Mouse (Mus musculus) heart, postnatal 0 days (tissue): ENCODE measurements around the gene Gatad2a. TPM values are rescaled to one million over a fixed set of nuclear protein-coding genes. Genes with fewer than 3 reads are reported as not detected.

Experiments
- ATAC-seq: fragments of 200-750 bp; cut with Nextera tagmentation; 2 replicates; pipeline ENCODE4 v1.8.0; 2017; ENCODE audit warnings: low read depth, moderate number of reproducible peaks, moderate library complexity; ENCODE audit not compliant: insufficient read depth
- DNase-seq: peaks from one replicate; pipeline ENCODE4 v3.0.0-alpha.2; 2016; ENCODE audit warnings: low spot score
- H3K27ac ChIP-seq: fragments of 300-500 bp; sonication (generic); 2 replicates; pipeline ENCODE4 v1.5.1; 2014; ENCODE audit warnings: low read depth, mild to moderate bottlenecking
- H3K27me3 ChIP-seq: fragments of 300-500 bp; sonication (generic); 2 replicates; pipeline ENCODE4 v1.6.1; 2014; ENCODE audit warnings: low read length, mixed read lengths; ENCODE audit not compliant: control insufficient read depth, insufficient read depth
- H3K36me3 ChIP-seq: fragments of 300-500 bp; sonication (generic); replicated peaks from 2 replicates; pipeline ENCODE4 v1.6.1; 2014; ENCODE audit warnings: low read length, mixed read lengths; ENCODE audit not compliant: control insufficient read depth, insufficient read depth
- H3K4me1 ChIP-seq: fragments of 300-500 bp; sonication (generic); 2 replicates; pipeline ENCODE4 v1.6.1; 2014; ENCODE audit warnings: antibody characterized with exemption; ENCODE audit not compliant: control insufficient read depth, insufficient read depth
- H3K4me2 ChIP-seq: fragments of 300-500 bp; sonication (generic); 2 replicates; pipeline ENCODE4 v1.6.1; 2014; ENCODE audit warnings: low read depth, mild to moderate bottlenecking, low read length, moderate library complexity
- H3K4me3 ChIP-seq: fragments of 300-500 bp; sonication (generic); 2 replicates; pipeline ENCODE4 v1.5.1; 2014; ENCODE audit warnings: low read depth, low read length
- H3K9ac ChIP-seq: fragments of 300-500 bp; sonication (generic); replicated peaks from 2 replicates; pipeline ENCODE4 v1.6.1; 2014; ENCODE audit warnings: low read depth, low read length, mixed read lengths
- H3K9me3 ChIP-seq: fragments of 300-500 bp; sonication (generic); replicated peaks from 2 replicates; pipeline ENCODE4 v1.6.1; 2016; ENCODE audit warnings: low read length; ENCODE audit not compliant: control insufficient read depth
- CTCF ChIP-seq: IDR thresholded peaks from 2 replicates; pipeline ENCODE4 v1.5.1; 2016; ENCODE audit warnings: antibody characterized with exemption, control low read depth, low read depth
- EP300 ChIP-seq: IDR thresholded peaks from 2 replicates; pipeline ENCODE4 v1.6.1; 2016; ENCODE audit warnings: antibody characterized with exemption, low read depth
- WGBS: fragments of 180-500 bp; shearing (Covaris S2); extraction: QIAGEN DNeasy Blood & Tissue Kit; methylation state at CpG from one replicate; pipeline ENCODE4 v1.1.7; 2014; 5-methylcytosine and 5-hydroxymethylcytosine counted together
- polyA plus RNA-seq: library from polyadenylated mRNA; unstranded; fragments of >200 nt; fragmentation: Nextera tagmentation; extraction: Ambion mirVana; gene quantifications from 2 replicates; pipeline ENCODE4 v1.2.1, GENCODE M21; 2015
- total RNA-seq: library from RNA; depleted of rRNA; stranded (reverse); fragments of >200 nt; gene quantifications from 2 replicates; pipeline ENCODE4 v1.2.3, GENCODE M21; 2014; ENCODE audit warnings: low replicate concordance

The Gatad2a gene
- total and polyA plus RNA-seq, 2 experiments from 2014 or later, result 18.9 to 26.9 TPM

- peak overlapping the region; percentile 92 for H3K27ac ChIP-seq
- DNase-seq, result peak; percentile 99
- H3K4me2 ChIP-seq, result peak overlapping the region; percentile 75
- H3K4me3 ChIP-seq, result peak overlapping the region; percentile 77
- peaks cover 4% of the 10 kb centered on the region; the same call in 1 of the 2 replicates for H3K36me3 ChIP-seq
- ATAC-seq, result peak; percentile 88
- TF ChIP-seq CTCF, result no peak
- no peak for TF ChIP-seq EP300
- no peaks in the 10 kb centered on the region for H3K27me3 ChIP-seq
- peak overlapping the region; percentile 53 for H3K9ac ChIP-seq
- H3K4me1 ChIP-seq, result peaks cover 28% of the 10 kb centered on the region
- under 1% methylated on average over 45 of the region's 45 CpGs for WGBS
- no peaks in the 10 kb centered on the region for H3K9me3 ChIP-seq
These were observed 93.1 kb downstream of the Gatad2a start for GRCm38 (mm10) chr8:69903063-69903542.

DNA sequence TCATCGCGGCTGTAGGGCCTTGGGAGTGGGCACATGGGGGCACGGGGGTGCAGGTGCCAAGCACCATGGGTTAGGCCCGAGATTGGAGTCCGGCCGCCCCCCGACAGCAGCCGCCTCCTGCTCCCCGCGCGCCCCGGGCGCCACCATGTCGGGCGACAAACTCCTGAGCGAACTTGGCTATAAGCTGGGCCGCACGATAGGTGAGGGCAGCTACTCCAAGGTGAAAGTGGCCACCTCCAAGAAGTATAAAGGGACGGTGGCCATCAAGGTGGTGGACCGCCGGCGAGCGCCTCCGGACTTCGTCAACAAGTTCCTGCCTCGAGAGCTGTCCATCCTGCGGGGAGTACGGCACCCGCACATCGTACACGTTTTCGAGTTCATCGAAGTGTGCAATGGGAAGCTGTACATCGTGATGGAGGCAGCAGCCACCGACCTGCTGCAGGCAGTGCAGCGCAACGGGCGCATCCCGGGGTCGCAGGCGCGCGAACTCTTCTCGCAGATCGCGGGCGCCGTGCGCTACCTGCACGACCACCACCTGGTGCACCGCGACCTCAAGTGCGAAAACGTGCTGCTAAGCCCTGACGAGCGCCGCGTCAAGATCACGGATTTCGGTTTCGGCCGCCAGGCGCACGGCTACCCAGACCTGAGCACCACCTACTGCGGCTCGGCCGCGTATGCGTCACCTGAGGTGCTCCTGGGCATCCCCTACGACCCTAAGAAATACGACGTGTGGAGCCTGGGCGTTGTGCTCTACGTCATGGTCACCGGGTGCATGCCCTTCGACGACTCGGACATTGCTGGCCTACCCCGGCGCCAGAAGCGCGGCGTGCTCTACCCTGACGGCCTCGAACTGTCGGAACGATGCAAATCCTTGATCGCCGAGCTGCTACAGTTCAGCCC, 93.8 kb downstream of the Gatad2a start, which contains the start of the genes Tssk6, Ndufa13 and Yjefn3:
Gene Tssk6 (plus strand): TSS at position 22 of the 900 bp plus-strand sequence.
Gene Ndufa13 (minus strand): TSS at position 396 of the 900 bp plus-strand sequence.
Gene Yjefn3 (minus strand): TSS at position 550 of the 900 bp plus-strand sequence.
- peaks cover 31% of the 10 kb centered on the region for H3K4me1 ChIP-seq
- H3K4me2 ChIP-seq, result peak within 1 kb of the TSS; percentile 75
- TF ChIP-seq EP300 (0 out of 2 replicates have a peak, but pooled peaks have one; percentile 24), CTCF (no peak)
- 5% methylated on average over 88 of the region's 89 CpGs for WGBS
- peak within 1 kb of the TSS; percentile 79 for H3K9ac ChIP-seq
- H3K9me3 ChIP-seq, result no peaks in the 10 kb centered on the region
- peak within 1 kb of the TSS; percentile 77 for H3K4me3 ChIP-seq
- ATAC-seq, result peak; percentile 27
- no peaks in the 10 kb centered on the region for H3K27me3 ChIP-seq
- DNase-seq, result no peak
- H3K27ac ChIP-seq, result peak within 1 kb of the TSS; percentile 92
- H3K36me3 ChIP-seq, result no peaks in the 10 kb centered on the region; the same call in 1 of the 2 replicates

- Histone ChIP-seq H3K9me3 (no peaks in the 10 kb centered on the region), H3K4me3 (peak overlapping the region; percentile 77), H3K27me3 (no peaks in the 10 kb centered on the region), H3K4me1 (peaks cover 39% of the 10 kb centered on the region), H3K36me3 (no peaks in the 10 kb centered on the region; the same call in 1 of the 2 replicates), H3K4me2 (peak overlapping the region; percentile 75), H3K27ac (peak overlapping the region; percentile 92), H3K9ac (peak overlapping the region; percentile 79)
- TF ChIP-seq CTCF (peak; percentile 44; the same call in 1 of the 2 replicates), EP300 (0 out of 2 replicates have a peak, but pooled peaks have one; percentile 71)
- DNase-seq, result peak; percentile 94
- peak; percentile 67 for ATAC-seq
- WGBS, result 2% methylated on average over 41 of the region's 41 CpGs
These were observed 94.6 kb downstream of the Gatad2a start for GRCm38 (mm10) chr8:69901484-69902162.

DNA sequence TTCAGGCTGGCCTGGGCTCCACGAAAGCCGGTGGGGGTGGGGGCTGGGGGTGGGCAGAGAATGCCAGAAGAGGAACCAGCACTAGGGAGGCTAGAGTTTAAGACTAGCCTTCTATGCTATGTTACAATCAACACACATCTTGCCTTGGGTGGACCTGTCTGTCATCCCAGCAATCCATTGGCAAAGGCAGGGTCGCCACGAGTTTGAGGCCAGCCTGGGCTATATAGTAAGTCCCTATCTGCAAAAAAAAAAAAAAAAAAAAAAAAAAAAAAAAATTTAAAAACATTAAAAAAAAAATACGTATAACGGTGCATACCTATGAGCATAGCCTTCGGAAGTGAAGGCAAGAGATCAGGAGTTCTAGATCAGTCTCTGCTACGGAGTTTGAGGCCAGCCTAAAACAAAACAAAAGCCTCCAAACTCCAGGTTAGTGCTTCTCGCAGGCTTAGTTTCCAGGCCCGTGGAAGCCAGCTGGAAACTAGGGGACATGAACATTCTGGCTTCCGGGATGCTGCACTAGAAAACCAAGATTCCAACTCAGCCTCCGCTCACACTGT, 95.2 kb downstream of the Gatad2a start:
- Histone ChIP-seq H3K4me3 (peak overlapping the region; percentile 77), H3K27ac (peak overlapping the region; percentile 92), H3K9ac (peak overlapping the region; percentile 79), H3K36me3 (no peaks in the 10 kb centered on the region; the same call in 1 of the 2 replicates), H3K4me1 (peaks cover 41% of the 10 kb centered on the region), H3K9me3 (no peaks in the 10 kb centered on the region), H3K27me3 (no peaks in the 10 kb centered on the region), H3K4me2 (peak overlapping the region; percentile 75)
- TF ChIP-seq EP300 (no peak), CTCF (no peak)
- ATAC-seq, result no peak
- WGBS, result 13% methylated on average over 12 of the region's 12 CpGs
- DNase-seq, result no peak

DNA sequence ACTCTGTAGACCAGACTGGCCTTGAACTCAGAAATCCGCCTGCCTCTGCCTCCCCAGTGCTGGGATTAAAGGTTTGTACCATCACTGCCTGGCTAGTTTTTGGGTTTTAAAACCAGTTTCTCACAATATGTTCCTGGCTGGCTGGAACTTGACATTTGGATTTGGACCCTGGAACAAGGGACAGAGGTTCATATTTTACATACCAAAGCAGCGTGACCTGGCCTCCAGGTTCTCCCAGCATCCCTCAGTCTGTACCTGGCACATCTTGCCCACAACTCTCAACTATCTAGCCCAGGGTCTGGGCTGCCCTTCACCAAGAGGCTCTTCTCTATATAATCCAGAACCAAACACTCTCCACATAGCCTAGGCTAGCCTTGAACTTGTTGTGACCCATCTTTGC, 96.3 kb downstream of the Gatad2a start:
- Histone ChIP-seq H3K9ac (no peak overlapping the region), H3K27ac (no peak overlapping the region), H3K9me3 (no peaks in the 10 kb centered on the region), H3K4me3 (no peak overlapping the region), H3K27me3 (no peaks in the 10 kb centered on the region), H3K36me3 (no peaks in the 10 kb centered on the region; the same call in 1 of the 2 replicates), H3K4me1 (peaks cover 45% of the 10 kb centered on the region), H3K4me2 (no peak overlapping the region)
- no peak for TF ChIP-seq CTCF
- TF ChIP-seq EP300, result no peak
- no peak for ATAC-seq
- 84% methylated on average over 2 of the region's 2 CpGs for WGBS
- DNase-seq, result no peak
